Mouse (Mus musculus) cerebellum, adult 2 months (tissue): ENCODE measurements at regions not wholly inside any gene's neighbourhood (a gene's known extent, or its start where the extent isn't known, plus 50 kb on each side); places are given as distances from the start of the nearest gene placed in this dataset.

ENCODE experiments used
- DNase-seq, 2 experiments: peaks; one replicate each; pipeline ENCODE4 v3.0.0; 2021
- H3K27ac ChIP-seq: fragments of 200-500 bp; 2 replicates; pipeline ENCODE4 v1.5.1; 2012; ENCODE audit warnings: low read length, control low read depth, inconsistent platforms; ENCODE audit not compliant: insufficient read depth
- H3K27me3 ChIP-seq: fragments of 200-500 bp; 2 replicates; pipeline ENCODE4 v1.6.1; 2012; ENCODE audit warnings: inconsistent platforms, mild to moderate bottlenecking, low read length, moderate library complexity; ENCODE audit not compliant: control insufficient read depth, insufficient read depth
- H3K4me1 ChIP-seq: fragments of 200-500 bp; 2 replicates; pipeline ENCODE4 v1.6.1; 2011; ENCODE audit warnings: low read length; ENCODE audit not compliant: control insufficient read depth, insufficient read depth
- H3K4me3 ChIP-seq: fragments of 200-500 bp; replicated peaks from 2 replicates; pipeline ENCODE3; 2011; ENCODE audit warnings: mild to moderate bottlenecking, low read depth, low read length, control low read depth; ENCODE audit not compliant: insufficient read depth
- CTCF ChIP-seq: fragments of 200-500 bp; IDR thresholded peaks from 2 replicates; pipeline ENCODE4 v1.5.1; 2011; ENCODE audit warnings: low read depth, mild to moderate bottlenecking, control low read depth, low read length, moderate library complexity, borderline replicate concordance; ENCODE audit not compliant: insufficient read depth
- POLR2A ChIP-seq: fragments of 200-500 bp; IDR thresholded peaks from 2 replicates; pipeline ENCODE4 v1.6.1; 2011; ENCODE audit warnings: low read length, control low read depth, borderline replicate concordance; ENCODE audit not compliant: insufficient read depth
- WGBS: fragments of 180-500 bp; shearing (Covaris S2); methylation state at CpG from one replicate; pipeline ENCODE4 v1.1.7; 2018; 5-methylcytosine and 5-hydroxymethylcytosine counted together

DNA sequence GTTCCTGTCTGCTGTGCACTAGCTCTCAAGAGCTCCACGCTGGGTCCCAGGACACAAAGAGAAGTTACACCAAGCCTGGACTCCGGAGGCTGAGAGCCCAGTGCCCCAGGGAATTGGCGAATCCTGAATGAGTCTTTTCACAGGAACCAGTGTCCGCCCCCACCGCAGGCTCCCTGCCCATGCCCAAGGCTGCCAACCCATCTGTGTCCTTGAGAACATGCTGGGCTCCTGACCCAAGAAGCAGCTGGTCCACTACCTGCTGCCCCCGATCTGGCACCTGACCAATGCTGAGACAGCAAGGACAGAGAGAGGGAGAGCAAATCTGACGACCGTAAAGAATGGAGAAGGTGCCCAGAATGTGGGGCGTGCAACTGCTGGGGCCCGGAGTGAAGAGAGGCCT is 85.2 kb upstream of the Cplx2 start:
- 6% methylated on average over 10 of the region's 10 CpGs for WGBS
- no peak overlapping the region for H3K4me3 ChIP-seq
- H3K27ac ChIP-seq: peak overlapping the region; percentile 87; the same call in 1 of the 2 replicates
- peaks cover 61% of the 10 kb centered on the region for H3K4me1 ChIP-seq
- H3K27me3 ChIP-seq: no peaks in the 10 kb centered on the region
- TF ChIP-seq CTCF (no peak), POLR2A (no peak)
- peak; percentile 97 to 99 for DNase-seq

GRCm38 (mm10) chr13:54286616-54287015 is 84.5 kb upstream of the Cplx2 start:
- TF ChIP-seq CTCF (no peak), POLR2A (no peak)

GRCm38 (mm10) chr13:54290066-54290465 is 81.1 kb upstream of the Cplx2 start:
- DNase-seq: peak; percentile 70 to 85
- TF ChIP-seq CTCF (no peak), POLR2A (peak; percentile 58; the same call in 1 of the 2 replicates)
- 17% methylated on average over 9 of the region's 9 CpGs for WGBS
- no peaks in the 10 kb centered on the region for H3K27me3 ChIP-seq
- H3K4me1 ChIP-seq: peaks cover 43% of the 10 kb centered on the region
- H3K4me3 ChIP-seq: peak overlapping the region; percentile 52
- H3K27ac ChIP-seq: peak overlapping the region; percentile 83

More at GRCm38 (mm10) chr13:54286616-54287015, 84.5 kb upstream of the Cplx2 start:
- 77% methylated on average over 11 of the region's 11 CpGs for WGBS
- peak overlapping the region; percentile 87 for H3K27ac ChIP-seq
- H3K4me1 ChIP-seq: peaks cover 55% of the 10 kb centered on the region
- H3K4me3 ChIP-seq: no peak overlapping the region
- DNase-seq: peak in 1 of 2 experiments; percentile 34
- H3K27me3 ChIP-seq: no peaks in the 10 kb centered on the region

GRCm38 (mm10) chr13:54292394-54292793 is 78.8 kb upstream of the Cplx2 start:
- WGBS: 74% methylated on average over 6 of the region's 6 CpGs

GRCm38 (mm10) chr13:54293006-54293405 is 78.1 kb upstream of the Cplx2 start:
- peaks cover 25% of the 10 kb centered on the region for H3K4me1 ChIP-seq
- H3K4me3 ChIP-seq: no peak overlapping the region
- no peak overlapping the region for H3K27ac ChIP-seq
- no peaks in the 10 kb centered on the region for H3K27me3 ChIP-seq
- no peak for DNase-seq
- 93% methylated on average over 3 of the region's 3 CpGs for WGBS
- TF ChIP-seq POLR2A: no peak
- TF ChIP-seq CTCF: no peak

More at GRCm38 (mm10) chr13:54292394-54292793, 78.8 kb upstream of the Cplx2 start:
- Histone ChIP-seq H3K4me1 (peaks cover 30% of the 10 kb centered on the region), H3K4me3 (no peak overlapping the region), H3K27me3 (no peaks in the 10 kb centered on the region), H3K27ac (no peak overlapping the region)
- no peak for DNase-seq
- TF ChIP-seq POLR2A: no peak
- TF ChIP-seq CTCF: no peak

- DNase-seq: no peak
- H3K4me3 ChIP-seq: no peak overlapping the region
- no peak overlapping the region for H3K27ac ChIP-seq
- WGBS: 89% methylated on average over 5 of the region's 5 CpGs
- no peaks in the 10 kb centered on the region for H3K27me3 ChIP-seq
- H3K4me1 ChIP-seq: peaks cover 28% of the 10 kb centered on the region
- TF ChIP-seq CTCF (no peak), POLR2A (no peak)
Observed at GRCm38 (mm10) chr13:54295475-54296259, 75.5 kb upstream of the Cplx2 start.

GRCm38 (mm10) chr13:54296260-54296555 is 74.9 kb upstream of the Cplx2 start:
- H3K27me3 ChIP-seq: no peaks in the 10 kb centered on the region
- H3K4me1 ChIP-seq: peaks cover 31% of the 10 kb centered on the region
- H3K27ac ChIP-seq: no peak overlapping the region
- WGBS: 83% methylated on average over 1 of the region's 1 CpGs
- TF ChIP-seq CTCF (no peak), POLR2A (no peak)
- H3K4me3 ChIP-seq: no peak overlapping the region
- DNase-seq: no peak

GRCm38 (mm10) chr13:54298851-54299250 is 72.3 kb upstream of the Cplx2 start:
- Histone ChIP-seq H3K4me1 (peaks cover 25% of the 10 kb centered on the region), H3K27me3 (no peaks in the 10 kb centered on the region), H3K27ac (0 out of 2 replicates have a peak overlapping the region, but pooled peaks have one; percentile 8), H3K4me3 (no peak overlapping the region)
- DNase-seq: peak in 1 of 2 experiments; percentile 37
- TF ChIP-seq CTCF: no peak
- no peak for TF ChIP-seq POLR2A
- whole genome bisulfite sequencing: 59% methylated on average over 8 of the region's 8 CpGs
